Mouse (Mus musculus) liver, adult (tissue): ENCODE results near the gene Pds5b.

ENCODE experiments used
- GATA4 ChIP-seq: IDR thresholded peaks from 2 replicates; pipeline ENCODE4 v1.6.1; 2014; ENCODE audit warnings: mild to moderate bottlenecking, low read length; ENCODE audit not compliant: insufficient replicate concordance

Pds5b gene

GRCm38 (mm10) chr5:150702714-150703113 lies 29.2 kb downstream of the Pds5b start:
- no peak for TF ChIP-seq GATA4

GRCm38 (mm10) chr5:150711503-150711902 lies 38.0 kb downstream of the Pds5b start:
- TF ChIP-seq GATA4 = no peak

- no peak for TF ChIP-seq GATA4
Measured at GRCm38 (mm10) chr5:150713431-150713830, 39.9 kb downstream of the Pds5b start.

- no peak for TF ChIP-seq GATA4
Measured at GRCm38 (mm10) chr5:150717775-150718174, 44.2 kb downstream of the Pds5b start.

- no peak for TF ChIP-seq GATA4
Measured at GRCm38 (mm10) chr5:150724641-150725040, 51.1 kb downstream of the Pds5b start.

- no peak for TF ChIP-seq GATA4
Measured at GRCm38 (mm10) chr5:150739311-150739710, 65.8 kb downstream of the Pds5b start.

- no peak for TF ChIP-seq GATA4
Measured at GRCm38 (mm10) chr5:150740597-150740996, 67.1 kb downstream of the Pds5b start.

GRCm38 (mm10) chr5:150756623-150757022 lies 83.1 kb downstream of the Pds5b start:
- TF ChIP-seq GATA4 = no peak

GRCm38 (mm10) chr5:150772403-150772802 lies 98.9 kb downstream of the Pds5b start:
- TF ChIP-seq GATA4 = no peak

- TF ChIP-seq GATA4 = no peak
Measured at GRCm38 (mm10) chr5:150773083-150773482, 99.5 kb downstream of the Pds5b start.

GRCm38 (mm10) chr5:150788261-150788660 lies 114.7 kb downstream of the Pds5b start:
- no peak for TF ChIP-seq GATA4

- TF ChIP-seq GATA4 = no peak
Measured at GRCm38 (mm10) chr5:150789039-150789438, 115.5 kb downstream of the Pds5b start.

GRCm38 (mm10) chr5:150794181-150794580 lies 120.6 kb downstream of the Pds5b start:
- no peak for TF ChIP-seq GATA4

- TF ChIP-seq GATA4 = no peak
Measured at GRCm38 (mm10) chr5:150800056-150800455, 126.5 kb downstream of the Pds5b start.

GRCm38 (mm10) chr5:150814111-150814990 lies 140.8 kb downstream of the Pds5b start:
- TF ChIP-seq GATA4 = no peak

- TF ChIP-seq GATA4 = no peak
Measured at GRCm38 (mm10) chr5:150815400-150815799, 141.9 kb downstream of the Pds5b start.

- no peak for TF ChIP-seq GATA4
Measured at GRCm38 (mm10) chr5:150816775-150817174, 143.2 kb downstream of the Pds5b start.
